Mouse (Mus musculus): ENCODE data around the gene Cyren. TPM values are rescaled to one million over a fixed set of nuclear protein-coding genes. Genes with fewer than 3 reads are reported as not detected.

The Cyren gene
- polyA plus RNA-seq, 1 experiment from 2014 or later: 18.1 TPM

Other genes with a start within 250 kb of the Cyren start
- gene Agbl3, start 97.6 kb downstream of the Cyren start, polyA plus RNA-seq (2016; fragmentation: Nextera tagmentation; extraction: Ambion mirVana): 8.2 and 8.3 TPM in 2 replicates
- gene Tmem140, start 14.9 kb downstream of the Cyren start, polyA plus RNA-seq (2016; fragmentation: Nextera tagmentation; extraction: Ambion mirVana): 2.0 and 2.4 TPM in 2 replicates
- 13.9 and 15.3 TPM in 2 replicates for gene Wdr91, start 32.8 kb upstream of the Cyren start, polyA plus RNA-seq (2016; fragmentation: Nextera tagmentation; extraction: Ambion mirVana)
- not detected in 2 replicates for gene Stra8, start 42.1 kb upstream of the Cyren start, polyA plus RNA-seq (2016; fragmentation: Nextera tagmentation; extraction: Ambion mirVana)
- 0.37 and 0.56 TPM in 2 replicates for gene Slc23a4, start 110.3 kb upstream of the Cyren start, polyA plus RNA-seq (2016; fragmentation: Nextera tagmentation; extraction: Ambion mirVana)

Measured in limb, embryonic 12.5 days (tissue).